Mouse (Mus musculus) layer of hippocampus, adult 18-20 months (tissue): ENCODE results near the gene Ltb. TPM values are rescaled to one million over a fixed set of nuclear protein-coding genes. Genes with fewer than 3 reads are reported as not detected.
A peak's percentile ranks its signal among the peaks of the same experiment; 100 is the strongest.

Experiments used
- DNase-seq, 2 experiments: peaks; one replicate each; pipeline ENCODE4 v3.0.0; 2022; ENCODE audit warnings: low spot score in 2 of 2
- total RNA-seq, 2 experiments: library from RNA; stranded (reverse); gene quantifications; 2 replicates each; pipeline ENCODE4 v1.2.3; 2021

Gene Ltb
- total RNA-seq, 2 experiments from 2014 or later: 0.41 to 0.64 TPM

DNA sequence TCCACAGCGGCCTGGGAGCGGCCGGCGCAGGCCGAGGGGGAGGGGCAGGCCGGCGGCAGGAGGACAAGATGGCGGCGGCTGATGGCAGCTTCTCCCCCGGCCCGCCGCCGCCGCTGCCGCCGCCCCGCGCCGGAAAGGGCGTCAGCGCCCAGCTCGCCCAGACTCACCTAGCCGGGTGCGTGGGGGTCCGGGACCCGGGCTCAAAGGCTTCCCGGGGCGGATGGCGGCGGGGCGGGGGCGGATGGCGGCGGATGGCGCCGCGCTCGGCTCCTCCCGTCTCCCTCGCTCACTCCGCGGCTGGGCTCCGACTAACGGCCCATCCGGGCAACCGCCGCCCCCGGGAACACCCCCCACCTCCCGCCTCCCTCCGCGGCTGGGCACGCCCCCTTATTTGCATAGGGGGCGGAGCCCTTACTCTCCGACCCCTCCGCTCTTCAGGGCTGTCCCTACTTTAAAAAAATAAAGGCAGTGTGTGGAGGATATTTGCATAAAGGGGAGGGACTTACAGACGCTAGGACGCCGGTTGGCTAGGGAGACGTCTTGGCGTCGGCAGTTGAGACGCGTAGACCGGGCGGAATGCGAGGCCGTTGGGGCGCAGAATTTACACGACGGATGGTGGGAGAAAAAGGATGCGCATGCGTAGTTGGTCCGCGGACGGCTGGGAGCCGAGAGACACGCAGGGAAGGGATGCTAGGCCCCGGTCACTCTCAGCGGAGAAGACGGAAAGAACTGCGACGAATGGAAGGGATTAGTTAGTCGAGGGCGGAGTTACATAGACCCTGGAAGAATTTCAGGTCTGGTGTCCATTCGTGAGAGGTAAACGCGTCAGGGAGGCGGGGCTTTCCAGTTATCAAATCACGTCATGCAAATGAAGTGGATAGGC, 29.4 kb upstream of the Ltb start, which contains the start of gene Prrc2a:
Prrc2a (minus strand) TSS at position 330 of the 883 bp plus-strand sequence.
- DNase-seq: peak; percentile 99

DNA sequence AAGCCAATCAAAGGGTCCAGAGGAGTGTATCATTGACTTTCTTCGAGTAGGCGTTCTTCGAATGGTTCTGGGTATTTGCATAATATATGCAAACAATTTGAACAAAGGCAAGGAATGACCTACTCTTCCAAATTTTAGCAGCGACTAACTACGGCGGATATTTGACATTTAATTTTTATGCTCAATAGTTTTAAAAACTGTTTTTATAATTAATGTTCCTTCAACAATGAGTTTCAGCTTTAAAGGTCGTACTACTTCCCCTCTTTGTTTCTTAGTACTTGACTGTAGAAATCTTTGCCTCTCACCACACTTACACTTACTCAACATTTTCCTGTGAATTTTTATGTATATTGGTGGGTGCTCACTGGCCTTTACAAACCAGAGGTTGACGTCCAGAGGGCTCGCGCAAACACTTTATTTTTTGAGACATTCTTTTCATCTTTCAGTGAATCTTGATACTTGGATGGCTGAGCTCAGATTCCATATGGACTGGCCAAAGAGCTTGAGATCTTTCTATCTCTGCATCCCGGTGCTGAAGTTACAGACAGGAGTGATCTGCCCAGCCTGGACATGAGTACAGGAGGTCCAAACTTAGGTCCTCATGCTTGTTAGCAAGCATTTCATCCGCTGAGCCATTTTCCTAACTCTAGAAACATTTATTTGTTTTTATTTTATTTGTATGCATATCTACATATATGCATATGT, 28.6 kb upstream of the Ltb start:
- DNase-seq: no peak

GRCm38 (mm10) chr17:35166352-35167035, 27.7 kb upstream of the Ltb start:
- DNase-seq: peak in 1 of 2 experiments; percentile 74

DNA sequence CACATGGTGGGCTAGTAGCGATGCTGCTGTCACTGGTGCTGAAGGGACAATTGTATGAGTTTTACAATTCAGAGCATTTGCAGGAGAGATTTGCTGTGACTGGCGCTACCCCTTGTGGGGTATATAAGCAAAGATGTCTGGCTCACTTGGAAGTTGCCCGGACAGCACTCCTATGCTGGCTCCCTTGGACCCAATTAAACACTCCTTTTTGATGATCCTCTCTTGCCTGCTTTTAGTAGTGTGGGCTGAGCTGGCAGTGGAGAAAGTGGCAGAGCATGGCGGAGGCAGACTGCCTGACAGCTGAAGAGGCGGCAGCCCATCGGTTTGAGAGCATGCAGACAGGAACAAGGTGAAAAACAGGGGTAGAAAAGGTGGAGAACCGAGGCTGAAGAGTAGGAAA, 26.4 kb upstream of the Ltb start:
- DNase-seq: no peak

DNA sequence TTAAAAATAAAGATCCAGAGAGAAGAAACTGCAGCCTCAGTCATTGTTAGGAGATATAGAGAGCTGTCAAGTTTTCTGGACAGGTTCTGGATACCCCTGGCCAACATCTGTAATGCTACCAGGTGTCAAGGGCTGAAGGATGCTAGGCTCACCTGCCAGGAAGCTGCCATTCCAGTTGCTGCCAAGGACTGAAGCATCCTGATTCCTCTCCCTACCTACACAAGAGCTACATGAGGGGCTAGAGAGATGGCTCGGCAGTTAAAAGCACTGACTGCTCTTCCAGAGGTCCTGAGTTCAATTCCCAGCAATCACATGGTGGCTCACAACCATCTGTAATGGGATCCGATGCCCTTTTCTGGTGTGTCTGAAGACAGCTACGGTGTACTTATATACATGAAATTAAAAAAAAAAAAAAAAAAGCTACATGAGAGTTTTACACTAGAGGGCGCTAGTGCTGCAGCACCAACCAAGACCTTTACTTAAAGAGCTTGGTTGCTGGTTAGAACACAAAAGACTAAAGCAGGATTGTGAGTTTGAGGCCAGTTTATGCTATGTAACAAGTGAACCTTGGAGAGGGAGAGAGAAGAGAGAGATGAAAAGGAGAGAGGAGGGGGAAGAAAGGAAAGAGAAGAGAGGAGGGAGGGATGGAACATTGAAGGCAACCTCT, 25.6 kb upstream of the Ltb start:
- no peak for DNase-seq

DNA sequence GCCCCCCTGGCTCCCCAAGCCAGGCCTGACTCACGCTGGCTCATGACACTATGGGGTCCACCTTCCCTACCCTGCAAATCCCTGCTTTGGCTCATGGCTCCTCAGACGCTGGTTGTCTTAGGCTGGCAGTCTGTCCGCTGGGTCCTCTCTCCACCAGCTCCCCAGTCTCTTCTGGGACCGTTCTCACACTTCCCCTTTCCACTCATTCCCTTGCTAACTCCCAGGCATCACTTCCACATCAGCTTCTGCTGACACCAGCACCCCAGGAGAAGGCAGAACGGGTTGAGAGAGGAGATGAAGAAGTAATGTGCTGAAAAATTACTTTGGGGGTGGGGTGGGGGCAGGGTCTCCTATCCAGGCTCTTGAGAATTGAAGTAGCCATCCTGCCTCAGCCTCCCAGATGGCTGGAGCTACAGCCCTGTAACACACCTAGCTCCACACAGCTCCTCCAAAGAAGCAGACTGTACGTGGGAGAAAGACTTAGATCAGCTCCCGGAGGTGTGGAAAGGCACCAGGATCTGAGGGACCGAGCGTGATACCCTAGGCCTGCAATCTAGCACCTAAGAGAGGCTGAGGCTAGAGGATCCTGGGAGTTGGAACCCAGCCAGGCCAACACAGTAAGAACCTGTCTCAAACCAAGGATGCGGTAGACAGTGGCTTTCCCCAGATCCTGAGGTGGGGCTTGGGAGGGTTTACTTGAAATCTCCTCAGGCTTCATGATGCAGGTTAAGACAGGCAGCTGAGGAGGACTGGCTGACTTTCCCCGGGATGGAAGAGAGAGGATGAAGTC, 21.6 kb upstream of the Ltb start:
- DNase-seq: no peak

- no peak for DNase-seq
Measured at GRCm38 (mm10) chr17:35173329-35173728, 20.9 kb upstream of the Ltb start.

DNA sequence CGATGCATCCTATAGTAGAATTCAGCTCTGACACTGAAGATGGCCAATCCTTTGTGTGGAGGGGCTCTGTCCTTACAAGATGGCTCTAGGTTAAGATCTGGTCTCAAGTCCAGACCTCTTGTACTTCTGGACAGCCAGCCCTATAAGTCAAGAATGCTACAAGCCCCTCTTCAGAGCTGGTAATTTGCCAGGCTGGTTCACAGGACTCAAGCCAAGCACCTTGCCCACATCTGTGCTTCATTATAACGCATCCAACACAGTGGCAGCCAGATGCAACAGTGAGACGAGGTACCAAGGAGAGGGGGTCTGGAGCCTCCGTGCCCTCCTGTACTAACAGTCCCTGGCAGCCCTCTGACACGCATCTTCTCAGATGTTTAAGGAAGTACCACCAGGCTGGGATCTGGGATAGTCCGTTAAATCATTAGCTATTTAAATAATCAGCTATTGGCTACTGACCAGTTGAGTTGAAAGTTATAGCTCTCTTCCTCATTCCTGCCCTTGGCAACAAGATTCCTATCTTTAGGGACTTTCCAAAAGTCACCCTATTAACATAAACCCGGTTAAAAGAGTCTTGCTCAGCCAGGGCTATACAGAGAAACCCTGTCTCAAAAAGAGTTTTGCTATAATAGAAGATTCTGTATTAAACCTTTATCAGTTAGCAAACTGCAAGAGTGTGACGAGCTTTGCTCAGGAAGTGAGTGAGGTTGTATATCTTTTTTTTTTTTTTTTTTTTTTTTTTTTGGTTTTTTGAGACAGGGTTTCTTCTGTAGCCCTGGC, 19.9 kb upstream of the Ltb start:
- no peak for DNase-seq

- no peak for DNase-seq
Measured at GRCm38 (mm10) chr17:35175382-35175781, 18.9 kb upstream of the Ltb start.

DNA sequence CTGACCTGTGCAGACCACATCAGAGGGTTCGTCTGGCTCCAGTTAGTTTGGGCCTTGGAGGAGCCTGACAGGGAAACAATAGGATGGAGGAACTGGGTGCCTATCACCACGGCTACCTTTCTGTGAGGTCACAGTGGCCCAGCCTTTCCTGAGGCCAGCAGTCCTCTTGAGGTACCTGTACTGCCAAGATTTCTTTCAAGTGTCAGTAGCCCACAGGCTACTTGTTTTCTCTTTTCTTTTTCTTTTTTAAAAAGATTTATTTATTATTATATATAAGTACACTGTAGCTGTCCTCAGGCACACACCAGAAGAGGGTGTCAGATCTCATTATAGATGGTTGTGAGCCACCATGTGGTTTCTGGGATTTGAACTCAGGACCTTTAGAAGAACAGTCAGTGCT, 18.3 kb upstream of the Ltb start, which contains the start of gene Aif1:
Aif1 (minus strand) TSS at position 101 of the 400 bp plus-strand sequence.
- no peak for DNase-seq

GRCm38 (mm10) chr17:35178528-35178927, 15.7 kb upstream of the Ltb start:
- DNase-seq: peak in 1 of 2 experiments; percentile 70

GRCm38 (mm10) chr17:35180093-35180492, 14.1 kb upstream of the Ltb start:
- no peak for DNase-seq

- peak in 1 of 2 experiments; percentile 54 for DNase-seq
Measured at GRCm38 (mm10) chr17:35185639-35186611, 8.3 kb upstream of the Ltb start.

GRCm38 (mm10) chr17:35186681-35187080, 7.6 kb upstream of the Ltb start:
- DNase-seq: no peak

DNA sequence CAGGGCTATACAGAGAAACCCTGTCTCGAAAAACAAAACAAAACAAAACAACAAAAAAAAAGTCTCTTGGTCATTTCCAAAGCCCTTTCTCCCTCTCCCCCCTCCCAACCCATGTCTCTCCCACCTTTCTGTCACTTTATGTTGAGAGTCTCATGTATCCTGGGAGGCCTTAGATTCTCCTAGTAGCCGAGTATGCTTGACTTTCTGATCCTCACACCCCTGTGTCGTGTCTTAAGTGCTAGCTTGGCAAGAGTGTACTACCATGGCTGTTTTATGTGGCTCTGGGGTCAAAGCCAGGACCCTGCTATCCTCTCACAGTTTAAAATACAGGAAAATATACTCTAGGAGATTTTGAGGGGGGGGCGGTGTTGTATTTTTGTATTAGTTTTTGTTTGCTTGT, 6.9 kb upstream of the Ltb start:
- no peak for DNase-seq

- DNase-seq: no peak
Measured at GRCm38 (mm10) chr17:35187959-35188610, 6.2 kb upstream of the Ltb start, which contains the start of gene Lst1. Lst1 (minus strand) TSS chr17:35188439.

DNA sequence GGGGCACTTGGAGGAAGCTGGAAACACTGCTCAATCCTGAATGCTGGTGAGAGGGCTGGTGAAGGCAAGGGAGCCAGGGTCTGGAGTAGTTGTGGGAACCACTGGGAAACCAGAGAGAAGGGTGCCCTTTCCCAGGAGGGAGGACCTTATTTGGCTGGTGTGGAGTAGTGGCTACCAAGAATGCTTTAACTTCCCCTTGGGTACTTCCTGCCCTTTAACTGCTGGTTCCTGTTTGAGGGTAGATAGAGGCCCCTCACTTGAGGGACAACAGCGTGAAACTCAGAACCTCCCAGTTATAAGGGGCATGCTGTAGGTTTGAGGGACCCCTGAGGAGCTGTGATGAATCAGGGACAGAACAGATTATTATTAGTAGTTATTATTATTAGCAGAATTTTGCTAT, 5.1 kb upstream of the Ltb start:
- DNase-seq: no peak

- DNase-seq: no peak
Measured at GRCm38 (mm10) chr17:35190096-35190495, 4.1 kb upstream of the Ltb start.
